Mouse (Mus musculus) lung, embryonic 14.5 days (tissue): Measurements from ENCODE around the gene Oard1. TPM values are rescaled to one million over a fixed set of nuclear protein-coding genes. Genes with fewer than 3 reads are reported as not detected.

Experiments
- ATAC-seq: fragments of 200-750 bp; cut with Nextera tagmentation; 2 replicates; pipeline ENCODE4 v1.8.0; 2017; ENCODE audit warnings: mild to moderate bottlenecking, moderate TSS enrichment, moderate library complexity; ENCODE audit not compliant: insufficient read depth
- DNase-seq: peaks from one replicate; pipeline ENCODE4 v3.0.0-alpha.2; 2015
- H3K27ac ChIP-seq: fragments of 300-500 bp; sonication (generic); 2 replicates; pipeline ENCODE4 v1.5.1; 2014; ENCODE audit warnings: low read depth, mild to moderate bottlenecking, moderate library complexity
- H3K27me3 ChIP-seq: fragments of 300-500 bp; sonication (generic); 2 replicates; pipeline ENCODE4 v1.6.1; 2014; ENCODE audit warnings: low read length, control low read depth; ENCODE audit not compliant: insufficient read depth
- H3K36me3 ChIP-seq: fragments of 300-500 bp; sonication (generic); 2 replicates; pipeline ENCODE4 v1.6.1; 2014; ENCODE audit warnings: control low read depth; ENCODE audit not compliant: insufficient read depth
- H3K4me1 ChIP-seq: fragments of 300-500 bp; sonication (generic); 2 replicates; pipeline ENCODE4 v1.6.1; 2014; ENCODE audit warnings: antibody characterized with exemption, control low read depth; ENCODE audit not compliant: insufficient read depth
- H3K4me2 ChIP-seq: fragments of 300-500 bp; sonication (generic); 2 replicates; pipeline ENCODE4 v1.6.1; 2014; ENCODE audit warnings: mild to moderate bottlenecking
- H3K4me3 ChIP-seq: fragments of 300-500 bp; sonication (generic); 2 replicates; pipeline ENCODE4 v1.5.1; 2014; ENCODE audit warnings: low read depth, low read length
- H3K9ac ChIP-seq: fragments of 300-500 bp; sonication (generic); 2 replicates; pipeline ENCODE4 v1.6.1; 2014
- H3K9me3 ChIP-seq: fragments of 300-500 bp; sonication (generic); 2 replicates; pipeline ENCODE4 v1.6.1; 2016; ENCODE audit warnings: low read depth, low read length, control low read depth
- CTCF ChIP-seq: IDR thresholded peaks from 2 replicates; pipeline ENCODE4 v1.5.1; 2016; ENCODE audit warnings: antibody characterized with exemption, low read depth
- WGBS: fragments of 180-500 bp; shearing (Covaris S2); extraction: QIAGEN DNeasy Blood & Tissue Kit; methylation state at CpG from one replicate; pipeline ENCODE4 v1.1.7; 2014; 5-methylcytosine and 5-hydroxymethylcytosine counted together
- polyA plus RNA-seq: library from polyadenylated mRNA; unstranded; fragments of >200 nt; fragmentation: Nextera tagmentation; extraction: Ambion mirVana; gene quantifications from 2 replicates; pipeline ENCODE4 v1.2.1, GENCODE M21; 2014

The Oard1 gene
- polyA plus RNA-seq, 1 experiment from 2014 or later, result 77.9 TPM

DNA sequence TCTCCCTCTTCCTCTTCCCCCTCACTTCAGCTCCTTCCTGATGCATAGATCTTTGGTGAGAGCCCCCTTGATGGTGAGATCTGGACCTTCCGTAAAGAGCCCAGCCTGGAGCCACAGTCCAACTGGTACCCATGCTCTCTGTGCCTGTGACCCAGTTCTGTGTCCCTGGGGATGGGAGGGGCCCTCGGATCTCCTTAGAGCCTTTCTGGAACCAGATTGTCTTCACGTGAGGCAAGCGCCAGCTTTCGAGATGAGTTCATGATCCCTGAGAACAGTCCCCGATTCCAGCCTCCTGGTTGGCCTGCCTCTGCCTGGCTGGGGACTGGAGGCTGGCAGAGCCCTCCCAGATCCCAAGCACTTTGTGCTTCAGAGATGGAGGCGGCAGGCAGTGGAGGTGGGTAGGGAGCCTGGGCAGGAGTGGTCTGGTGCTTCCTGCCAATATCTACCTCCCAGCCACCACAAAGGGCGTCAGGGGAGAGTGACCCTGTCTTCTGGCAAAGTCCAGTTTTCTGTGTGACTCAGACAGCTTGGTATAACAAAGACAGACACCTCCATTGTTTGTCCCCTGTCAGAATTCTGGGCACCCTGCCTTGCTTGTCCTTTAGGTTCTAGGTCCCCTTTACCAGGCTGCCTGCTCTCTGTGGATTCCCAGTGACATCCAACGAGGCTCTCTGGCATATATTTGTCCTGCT lies 42.1 kb downstream of the Oard1 start:
- H3K9me3 ChIP-seq, result no peaks in the 10 kb centered on the region
- TF ChIP-seq CTCF, result no peak
- 60% methylated on average over 9 of the region's 9 CpGs for WGBS
- DNase-seq (no peak), ATAC-seq (no peak)
- H3K4me2 ChIP-seq, result no peak overlapping the region; the same call in 1 of the 2 replicates
- H3K4me1 ChIP-seq, result no peaks in the 10 kb centered on the region
- H3K27me3 ChIP-seq, result no peaks in the 10 kb centered on the region
- no peaks in the 10 kb centered on the region for H3K36me3 ChIP-seq
- no peak overlapping the region; the same call in 1 of the 2 replicates for H3K27ac ChIP-seq
- no peak overlapping the region for H3K9ac ChIP-seq
- H3K4me3 ChIP-seq, result no peak overlapping the region

- TF ChIP-seq CTCF, result no peak
- no peaks in the 10 kb centered on the region for H3K27me3 ChIP-seq
- no peak for ATAC-seq
- H3K9ac ChIP-seq, result no peak overlapping the region
- no peaks in the 10 kb centered on the region for H3K4me1 ChIP-seq
- H3K27ac ChIP-seq, result no peak overlapping the region
- no peak overlapping the region for H3K4me3 ChIP-seq
- H3K9me3 ChIP-seq, result no peaks in the 10 kb centered on the region
- WGBS, result 70% methylated on average over 7 of the region's 7 CpGs
- DNase-seq, result no peak
- H3K36me3 ChIP-seq, result no peaks in the 10 kb centered on the region
- H3K4me2 ChIP-seq, result no peak overlapping the region
Observed at GRCm38 (mm10) chr17:48453489-48453888, 43.7 kb downstream of the Oard1 start.

GRCm38 (mm10) chr17:48454190-48454589 lies 44.4 kb downstream of the Oard1 start:
- DNase-seq, result no peak
- Histone ChIP-seq H3K36me3 (no peaks in the 10 kb centered on the region), H3K9ac (no peak overlapping the region; the same call in 1 of the 2 replicates), H3K4me3 (0 out of 2 replicates have a peak overlapping the region, but pooled peaks have one; percentile 3), H3K4me2 (peak overlapping the region; percentile 38; the same call in 1 of the 2 replicates), H3K4me1 (no peaks in the 10 kb centered on the region), H3K9me3 (no peaks in the 10 kb centered on the region), H3K27ac (0 out of 2 replicates have a peak overlapping the region, but pooled peaks have one; percentile 12), H3K27me3 (no peaks in the 10 kb centered on the region)
- no peak for ATAC-seq
- WGBS, result 42% methylated on average over 7 of the region's 7 CpGs
- TF ChIP-seq CTCF, result no peak

DNA sequence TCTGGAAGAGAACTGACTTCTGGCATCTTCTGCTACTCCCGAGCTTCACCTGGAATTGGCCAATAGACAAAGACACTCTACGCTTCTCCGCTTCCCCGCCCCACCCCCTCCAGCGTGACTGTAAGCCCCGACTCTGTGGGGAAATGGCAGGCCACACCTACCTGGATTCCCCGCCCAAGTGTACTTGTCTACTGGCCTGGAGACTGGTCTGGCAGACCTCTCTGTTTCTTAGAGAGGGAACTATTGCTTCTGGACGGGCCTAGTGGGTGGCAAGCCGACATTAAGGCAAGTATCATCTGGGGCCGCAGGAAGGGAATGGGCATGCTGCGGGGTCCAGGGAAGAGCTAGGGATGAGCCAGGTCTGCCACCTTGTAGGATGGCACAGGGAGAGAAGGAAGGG lies 44.9 kb downstream of the Oard1 start, which contains the start of gene Unc5cl:
Gene Unc5cl (plus strand): TSS at position 214 of the 400 bp plus-strand sequence.
- no peaks in the 10 kb centered on the region for H3K9me3 ChIP-seq
- H3K27me3 ChIP-seq, result no peaks in the 10 kb centered on the region
- H3K9ac ChIP-seq, result no peak within 1 kb of the TSS; the same call in 1 of the 2 replicates
- H3K4me3 ChIP-seq, result 0 out of 2 replicates have a peak within 1 kb of the TSS, but pooled peaks have one; percentile 3
- WGBS, result 55% methylated on average over 11 of the region's 11 CpGs
- ATAC-seq (no peak), DNase-seq (no peak)
- no peaks in the 10 kb centered on the region for H3K36me3 ChIP-seq
- H3K4me1 ChIP-seq, result no peaks in the 10 kb centered on the region
- H3K27ac ChIP-seq, result 0 out of 2 replicates have a peak within 1 kb of the TSS, but pooled peaks have one; percentile 12
- H3K4me2 ChIP-seq, result peak within 1 kb of the TSS; percentile 38
- TF ChIP-seq CTCF, result no peak

GRCm38 (mm10) chr17:48455955-48456354 lies 46.1 kb downstream of the Oard1 start:
- no peak overlapping the region for H3K27ac ChIP-seq
- WGBS, result 90% methylated on average over 2 of the region's 2 CpGs
- no peaks in the 10 kb centered on the region for H3K27me3 ChIP-seq
- no peak overlapping the region for H3K9ac ChIP-seq
- DNase-seq (no peak), ATAC-seq (no peak)
- TF ChIP-seq CTCF, result no peak
- no peaks in the 10 kb centered on the region for H3K9me3 ChIP-seq
- no peaks in the 10 kb centered on the region for H3K36me3 ChIP-seq
- H3K4me3 ChIP-seq, result no peak overlapping the region
- no peak overlapping the region for H3K4me2 ChIP-seq
- no peaks in the 10 kb centered on the region for H3K4me1 ChIP-seq

DNA sequence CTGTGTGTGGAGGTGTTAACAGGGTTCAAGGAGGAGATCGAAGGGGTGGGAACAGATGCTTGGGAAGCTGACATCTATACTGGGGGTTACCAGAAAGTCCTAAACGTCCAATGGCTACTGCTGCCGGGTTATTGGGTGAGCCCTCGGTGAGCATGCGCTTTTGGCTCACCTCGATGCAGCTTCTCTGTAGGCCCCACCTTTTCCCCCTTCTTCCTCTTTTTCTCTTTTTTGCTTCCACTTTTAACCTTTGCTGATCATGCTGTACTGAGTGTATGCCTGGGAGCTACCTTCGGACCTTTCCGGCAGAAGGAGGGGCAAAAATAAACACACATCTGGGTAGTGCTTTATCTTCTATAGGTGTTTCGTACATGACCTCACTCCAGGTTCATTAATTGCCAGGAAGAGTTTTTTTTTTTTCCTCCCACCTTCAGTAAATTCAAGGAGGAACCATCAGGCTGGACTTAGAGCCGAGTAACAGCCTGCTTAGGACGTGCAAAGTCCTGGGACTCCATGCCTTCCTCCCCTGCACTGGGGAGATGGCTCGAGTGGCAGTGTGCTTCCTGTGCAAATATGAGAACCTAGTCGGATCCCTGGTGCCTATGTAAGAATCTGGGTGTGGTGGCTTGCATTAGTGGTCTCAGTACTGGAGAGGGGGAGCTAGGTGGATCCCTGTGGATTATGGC lies 48.3 kb downstream of the Oard1 start:
- 49% methylated on average over 13 of the region's 13 CpGs for WGBS
- no peak overlapping the region for H3K9ac ChIP-seq
- ATAC-seq (no peak), DNase-seq (no peak)
- H3K27ac ChIP-seq, result no peak overlapping the region
- no peaks in the 10 kb centered on the region for H3K9me3 ChIP-seq
- H3K4me1 ChIP-seq, result no peaks in the 10 kb centered on the region
- TF ChIP-seq CTCF, result no peak
- no peak overlapping the region for H3K4me2 ChIP-seq
- no peaks in the 10 kb centered on the region for H3K36me3 ChIP-seq
- H3K4me3 ChIP-seq, result no peak overlapping the region
- H3K27me3 ChIP-seq, result no peaks in the 10 kb centered on the region

DNA sequence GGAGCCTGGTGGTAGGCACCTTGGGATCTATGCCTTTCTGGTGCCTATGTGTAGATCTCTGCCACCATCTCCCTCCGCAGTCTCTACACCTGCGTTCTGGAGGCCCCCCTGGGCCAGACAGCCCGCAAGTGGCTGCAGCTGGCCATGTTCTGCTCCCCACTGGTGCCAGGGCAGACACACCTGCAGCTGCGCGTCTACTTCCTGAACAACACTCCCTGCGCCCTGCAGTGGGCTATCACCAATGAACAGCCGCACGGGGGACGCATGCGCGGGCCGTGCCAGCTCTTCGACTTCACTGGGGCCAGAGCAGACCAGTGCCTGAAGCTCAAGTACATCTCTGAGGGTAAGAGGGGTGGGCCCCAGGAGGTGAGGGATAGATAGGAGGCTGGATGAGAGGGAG lies 52.3 kb downstream of the Oard1 start:
- DNase-seq (no peak), ATAC-seq (no peak)
- Histone ChIP-seq H3K27me3 (no peaks in the 10 kb centered on the region), H3K4me2 (no peak overlapping the region), H3K4me1 (no peaks in the 10 kb centered on the region; the same call in 1 of the 2 replicates), H3K4me3 (no peak overlapping the region), H3K36me3 (no peaks in the 10 kb centered on the region), H3K9ac (no peak overlapping the region), H3K9me3 (no peaks in the 10 kb centered on the region), H3K27ac (no peak overlapping the region)
- 90% methylated on average over 13 of the region's 13 CpGs for WGBS
- no peak for TF ChIP-seq CTCF
